Mouse (Mus musculus) layer of hippocampus, postnatal 36 days (tissue): ENCODE data around the gene Lmcd1. TPM values are rescaled to one million over a fixed set of nuclear protein-coding genes. Genes with fewer than 3 reads are reported as not detected.
"Not testable (repeated sequence)": the region's sequence is repeated elsewhere in the genome, so short reads cannot be mapped to it uniquely, and the experiment has no call there.

ENCODE experiments used
- DNase-seq, 2 experiments: peaks; one replicate each; pipeline ENCODE4 v3.0.0; 2022
- total RNA-seq, 2 experiments: library from RNA; stranded (reverse); gene quantifications; 2 replicates each; pipeline ENCODE4 v1.2.3; 2021

Lmcd1 gene
- 1 to 10 TPM; 7.1 to 8.5 TPM for total RNA-seq

- DNase-seq = peak; percentile 58 to 69
Measured at GRCm38 (mm10) chr6:112273501-112274205, at the start of gene Lmcd1. Lmcd1 (plus strand) TSS chr6:112273758.

GRCm38 (mm10) chr6:112223877-112224632 is 49.5 kb upstream of the Lmcd1 start:
- DNase-seq = no peak

DNA sequence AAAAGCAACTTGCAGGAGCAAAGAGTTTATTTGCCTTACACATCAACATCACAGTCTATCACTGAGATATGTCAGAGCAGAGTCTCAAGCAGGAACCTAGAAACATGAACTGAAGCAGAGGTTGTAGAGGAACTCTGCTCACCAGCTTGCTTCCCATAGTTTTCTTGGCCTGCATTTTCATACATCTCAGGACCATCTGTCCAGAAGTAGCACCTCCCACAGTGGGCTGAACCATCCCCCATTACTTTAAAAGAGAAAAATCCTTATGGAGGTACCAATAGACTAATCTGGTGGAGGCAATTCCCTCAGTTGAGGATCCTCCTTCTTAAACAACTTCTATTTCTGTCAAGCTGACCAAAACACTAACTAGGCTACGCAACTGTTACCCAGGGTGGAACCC is 36.8 kb upstream of the Lmcd1 start:
- DNase-seq = no peak

- DNase-seq = no peak
Measured at GRCm38 (mm10) chr6:112242216-112242615, 31.3 kb upstream of the Lmcd1 start.

GRCm38 (mm10) chr6:112245639-112246038 is 27.9 kb upstream of the Lmcd1 start:
- peak; percentile 21 to 36 for DNase-seq

- no peak for DNase-seq
Measured at GRCm38 (mm10) chr6:112246636-112247035, 26.9 kb upstream of the Lmcd1 start.

DNA sequence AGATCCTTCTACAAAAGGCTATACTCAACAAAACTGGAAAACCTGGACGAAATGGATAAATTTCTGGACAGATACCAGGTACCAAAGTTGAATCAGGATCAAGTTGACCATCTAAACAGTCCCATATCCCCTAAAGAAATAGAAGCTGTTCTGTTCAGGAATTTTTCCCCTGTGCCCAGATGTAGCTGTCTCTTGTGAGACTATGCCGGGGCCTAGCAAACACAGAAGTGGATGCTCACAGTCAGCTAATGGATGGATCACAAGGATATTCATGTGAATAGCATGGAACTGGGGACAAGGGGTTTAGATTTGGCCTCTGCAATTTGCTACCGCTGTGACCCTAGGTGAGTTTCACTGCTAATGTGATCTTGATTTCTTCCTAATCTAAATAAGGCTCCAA is 19.6 kb upstream of the Lmcd1 start:
- not testable (repeated sequence) for DNase-seq

- DNase-seq = no peak
Measured at GRCm38 (mm10) chr6:112254967-112255366, 18.6 kb upstream of the Lmcd1 start.

DNA sequence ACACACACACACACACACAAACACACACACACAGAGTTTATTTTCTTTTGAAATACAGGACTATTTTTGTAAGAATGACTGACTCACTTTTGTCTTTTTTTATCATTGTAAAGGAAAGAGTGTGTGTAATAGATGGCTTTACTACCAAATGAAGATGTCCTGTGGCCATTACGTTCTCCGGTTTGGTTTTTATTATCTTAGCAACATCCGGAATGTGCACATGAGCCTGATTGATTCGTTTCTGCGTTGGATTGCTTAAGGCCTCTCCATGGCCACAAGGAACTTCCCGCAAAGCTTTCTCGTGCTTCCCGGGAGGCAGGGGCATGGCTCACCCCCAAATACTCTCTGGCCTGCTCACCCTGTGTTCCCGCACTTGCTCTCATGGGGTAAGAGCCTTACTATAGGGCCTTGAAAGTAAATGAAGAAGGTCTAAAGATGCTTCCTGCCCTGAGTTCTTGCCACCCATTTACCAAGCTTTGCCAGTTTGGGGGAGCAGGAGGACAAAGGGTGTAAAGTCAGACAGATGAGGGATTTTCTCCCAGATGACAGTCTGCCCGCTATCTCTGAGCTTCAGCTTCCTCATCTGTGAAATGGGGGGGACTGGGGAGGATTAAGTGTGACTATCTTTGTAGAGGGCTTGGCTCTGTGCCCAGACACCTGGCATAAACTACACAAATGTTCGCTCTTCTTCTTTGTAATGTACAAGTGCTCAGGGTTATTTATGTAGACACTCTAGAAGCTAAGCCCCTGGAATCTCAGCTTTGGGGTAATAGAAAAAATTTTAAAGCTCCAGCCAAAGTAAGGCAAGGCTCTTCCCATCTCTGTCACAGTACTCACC is 18.0 kb upstream of the Lmcd1 start:
- DNase-seq = no peak

GRCm38 (mm10) chr6:112256599-112256998 is 17.0 kb upstream of the Lmcd1 start:
- no peak for DNase-seq

- no peak for DNase-seq
Measured at GRCm38 (mm10) chr6:112261089-112261488, 12.5 kb upstream of the Lmcd1 start.

DNA sequence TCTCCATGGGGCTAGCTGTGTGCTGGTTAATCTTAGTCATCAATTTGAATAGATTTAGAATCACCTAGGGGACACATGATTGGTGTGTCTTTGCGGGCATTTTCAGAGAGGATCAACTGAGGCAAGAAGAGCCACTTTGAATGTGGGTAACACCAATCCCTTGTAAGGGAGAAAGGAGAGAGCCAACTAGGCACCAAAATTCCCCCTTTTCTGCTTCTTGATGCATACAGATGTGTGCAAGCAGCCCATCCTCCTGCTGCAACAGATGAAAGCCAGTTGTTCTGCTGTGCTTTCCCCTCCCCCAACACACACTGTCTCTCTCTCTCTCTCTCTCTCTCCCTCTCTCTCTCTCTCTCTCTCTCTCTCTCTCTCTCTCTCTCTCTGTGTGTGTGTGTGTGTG is 9.2 kb upstream of the Lmcd1 start:
- DNase-seq = no peak

GRCm38 (mm10) chr6:112266631-112267030 is 6.9 kb upstream of the Lmcd1 start:
- peak; percentile 60 to 72 for DNase-seq

DNA sequence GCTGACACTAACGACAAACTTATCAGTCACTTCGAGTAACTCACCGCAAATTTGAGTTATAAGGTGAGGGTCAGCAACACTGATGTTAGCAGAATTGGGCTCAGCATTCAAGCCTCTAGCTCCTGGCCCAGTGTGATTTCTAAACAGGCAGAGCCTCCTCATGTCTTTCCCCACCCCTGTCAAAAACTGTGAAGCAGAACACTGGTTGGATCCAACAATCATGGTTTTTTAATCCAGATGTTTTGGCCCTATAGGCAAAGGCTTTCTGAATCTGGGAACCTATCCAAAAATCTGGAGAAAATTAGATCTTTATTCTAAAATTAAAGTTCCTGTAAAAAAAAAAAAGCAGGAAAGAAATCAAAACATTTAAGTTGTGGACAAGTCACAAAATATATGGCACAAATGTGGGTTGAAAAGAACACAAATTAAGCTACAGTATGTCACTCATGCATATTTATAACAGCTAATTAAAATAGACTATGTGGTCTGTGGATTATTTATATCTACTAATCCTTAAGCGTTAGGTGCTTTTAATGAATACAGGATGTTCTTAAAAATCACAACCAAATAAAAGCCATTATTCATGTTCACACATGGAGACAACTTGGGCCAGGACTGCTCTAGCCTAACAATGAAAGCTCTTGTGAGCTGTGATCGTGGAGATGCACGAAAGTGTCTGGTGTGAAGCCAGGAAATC is 5.7 kb upstream of the Lmcd1 start:
- no peak for DNase-seq

DNA sequence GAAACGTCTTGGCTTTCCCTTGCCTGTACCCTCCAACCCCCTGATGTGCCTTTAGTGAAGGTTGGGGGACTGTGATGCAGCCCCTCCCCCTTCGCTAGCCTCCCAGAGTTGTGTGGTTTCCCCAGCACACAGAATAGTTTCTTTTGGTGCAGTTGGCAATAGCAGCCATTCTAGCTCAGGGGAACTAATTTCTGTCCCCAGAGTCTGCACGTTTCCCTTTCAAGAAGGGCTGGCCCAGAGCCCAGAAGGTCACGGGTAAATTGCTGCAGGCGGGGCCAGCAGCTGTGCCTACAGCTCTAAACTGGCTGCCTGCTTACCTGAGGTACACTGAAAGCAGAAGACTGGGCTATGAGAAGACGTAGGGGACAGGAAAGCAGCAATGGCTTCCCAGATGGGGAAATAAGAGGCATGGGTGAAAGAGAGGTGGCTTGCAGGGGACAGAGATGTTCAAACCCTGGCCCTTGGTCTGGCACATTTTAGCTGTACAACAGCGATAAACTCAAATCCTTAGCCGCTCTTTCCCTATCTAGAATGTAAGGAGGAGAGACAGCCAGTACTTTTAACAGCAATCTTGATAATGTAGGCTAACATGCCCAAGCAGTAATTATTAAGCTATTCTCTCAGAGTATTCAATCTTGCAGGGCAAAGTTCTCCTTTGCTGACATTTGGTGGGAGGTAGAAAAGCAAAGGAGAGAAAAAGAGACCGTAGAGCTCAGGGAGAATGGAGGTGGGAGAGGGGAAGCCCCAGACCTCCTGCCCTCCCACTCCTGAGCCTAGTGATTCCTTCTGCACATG is 900 bp downstream of the Lmcd1 start:
- peak; percentile 27 to 44 for DNase-seq

- DNase-seq = no peak
Measured at GRCm38 (mm10) chr6:112275731-112276245, 2.2 kb downstream of the Lmcd1 start.

- no peak for DNase-seq
Measured at GRCm38 (mm10) chr6:112278805-112279204, 5.2 kb downstream of the Lmcd1 start.

GRCm38 (mm10) chr6:112280161-112280560 is 6.6 kb downstream of the Lmcd1 start:
- DNase-seq = no peak

DNA sequence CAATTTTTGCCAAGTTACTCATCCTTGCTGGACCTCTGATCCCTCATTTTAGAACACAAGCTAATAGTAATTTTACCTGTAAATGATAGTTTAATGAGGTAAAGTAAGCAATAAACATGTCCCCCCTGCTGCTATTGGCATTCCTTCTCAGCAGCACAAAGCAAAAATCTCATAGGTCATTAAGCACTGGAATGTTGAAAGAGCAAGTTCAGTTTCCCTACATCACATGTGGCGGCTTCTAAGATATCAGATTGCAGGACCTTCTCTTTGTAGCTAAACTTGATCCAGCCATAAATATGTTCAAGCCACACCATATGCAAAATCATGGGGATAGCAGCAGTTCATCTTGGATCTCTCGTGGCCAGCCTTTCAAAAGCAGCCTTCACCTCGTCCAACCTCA is 7.4 kb downstream of the Lmcd1 start:
- no peak for DNase-seq

GRCm38 (mm10) chr6:112281935-112282334 is 8.4 kb downstream of the Lmcd1 start:
- no peak for DNase-seq

DNA sequence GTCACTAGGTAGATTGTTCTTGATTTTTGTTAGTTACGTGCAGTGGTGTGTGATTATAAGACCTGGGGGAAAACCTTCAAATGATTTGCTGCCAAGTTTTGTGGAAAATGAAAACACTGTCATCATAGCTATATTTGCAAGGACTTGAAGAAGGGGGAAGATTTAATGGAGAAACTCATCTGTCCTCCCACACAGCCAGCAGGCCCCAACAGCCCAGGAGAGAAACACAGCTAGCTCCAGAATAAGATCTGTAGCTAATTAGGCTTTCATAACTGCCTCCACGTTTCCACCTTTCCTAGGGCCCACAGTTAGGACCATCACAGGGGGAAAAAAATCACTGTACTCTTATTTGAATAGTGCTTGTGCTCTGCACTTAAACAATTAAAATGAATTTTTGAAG is 10.5 kb downstream of the Lmcd1 start:
- DNase-seq = no peak
